Mouse (Mus musculus) stomach, postnatal 0 days (tissue): Measurements from ENCODE around the gene Tas1r1. TPM values are rescaled to one million over a fixed set of nuclear protein-coding genes. Genes with fewer than 3 reads are reported as not detected.
A peak's percentile ranks its signal among the peaks of the same experiment; 100 is the strongest.

ENCODE experiments used
- ATAC-seq: fragments of 200-750 bp; cut with Nextera tagmentation; 2 replicates; pipeline ENCODE4 v1.8.0; 2017; ENCODE audit not compliant: low FRiP score, low TSS enrichment
- DNase-seq: peaks from one replicate; pipeline ENCODE4 v3.0.0-alpha.2; 2016; ENCODE audit warnings: low spot score
- H3K27ac ChIP-seq: fragments of 300-500 bp; sonication (generic); replicated peaks from 2 replicates; pipeline ENCODE4 v1.5.1; 2014; ENCODE audit warnings: mild to moderate bottlenecking, control low read depth
- H3K27me3 ChIP-seq: fragments of 300-500 bp; sonication (generic); 2 replicates; pipeline ENCODE4 v1.6.1; 2014; ENCODE audit warnings: low read length; ENCODE audit not compliant: control insufficient read depth, insufficient read depth
- H3K36me3 ChIP-seq: fragments of 300-500 bp; sonication (generic); 2 replicates; pipeline ENCODE4 v1.6.1; 2014; ENCODE audit warnings: low read length, mixed read lengths; ENCODE audit not compliant: control insufficient read depth, insufficient read depth
- H3K4me1 ChIP-seq: fragments of 300-500 bp; sonication (generic); replicated peaks from 2 replicates; pipeline ENCODE4 v1.6.1; 2014; ENCODE audit warnings: antibody characterized with exemption; ENCODE audit not compliant: control insufficient read depth, insufficient read depth
- H3K4me2 ChIP-seq: fragments of 300-500 bp; sonication (generic); replicated peaks from 2 replicates; pipeline ENCODE4 v1.6.1; 2014; ENCODE audit warnings: low read depth, mild to moderate bottlenecking, control low read depth, moderate library complexity
- H3K4me3 ChIP-seq: fragments of 300-500 bp; sonication (generic); 2 replicates; pipeline ENCODE4 v1.5.1; 2014; ENCODE audit warnings: low read depth, low read length, control low read depth
- H3K9ac ChIP-seq: fragments of 300-500 bp; sonication (generic); 2 replicates; pipeline ENCODE4 v1.6.1; 2014; ENCODE audit warnings: mild to moderate bottlenecking, low read length, control low read depth, mixed read lengths
- H3K9me3 ChIP-seq: fragments of 300-500 bp; sonication (generic); 2 replicates; pipeline ENCODE4 v1.6.1; 2016; ENCODE audit warnings: low read length; ENCODE audit not compliant: control insufficient read depth
- CTCF ChIP-seq: IDR thresholded peaks from 2 replicates; pipeline ENCODE4 v1.5.1; 2016; ENCODE audit warnings: antibody characterized with exemption, low read depth, mild to moderate bottlenecking, moderate library complexity
- EP300 ChIP-seq: optimal IDR thresholded peaks from 2 replicates; pipeline ENCODE3; 2016; ENCODE audit warnings: antibody characterized with exemption
- WGBS: fragments of 180-500 bp; shearing (Covaris S2); extraction: QIAGEN DNeasy Blood & Tissue Kit; methylation state at CpG from one replicate; pipeline ENCODE4 v1.1.7; 2014; 5-methylcytosine and 5-hydroxymethylcytosine counted together
- polyA plus RNA-seq: library from polyadenylated mRNA; unstranded; fragments of >200 nt; fragmentation: Nextera tagmentation; extraction: Ambion mirVana; gene quantifications from 2 replicates; pipeline ENCODE4 v1.2.1, GENCODE M21; 2015

The Tas1r1 gene
- polyA plus RNA-seq, 1 experiment from 2014 or later = 0.12 TPM

DNA sequence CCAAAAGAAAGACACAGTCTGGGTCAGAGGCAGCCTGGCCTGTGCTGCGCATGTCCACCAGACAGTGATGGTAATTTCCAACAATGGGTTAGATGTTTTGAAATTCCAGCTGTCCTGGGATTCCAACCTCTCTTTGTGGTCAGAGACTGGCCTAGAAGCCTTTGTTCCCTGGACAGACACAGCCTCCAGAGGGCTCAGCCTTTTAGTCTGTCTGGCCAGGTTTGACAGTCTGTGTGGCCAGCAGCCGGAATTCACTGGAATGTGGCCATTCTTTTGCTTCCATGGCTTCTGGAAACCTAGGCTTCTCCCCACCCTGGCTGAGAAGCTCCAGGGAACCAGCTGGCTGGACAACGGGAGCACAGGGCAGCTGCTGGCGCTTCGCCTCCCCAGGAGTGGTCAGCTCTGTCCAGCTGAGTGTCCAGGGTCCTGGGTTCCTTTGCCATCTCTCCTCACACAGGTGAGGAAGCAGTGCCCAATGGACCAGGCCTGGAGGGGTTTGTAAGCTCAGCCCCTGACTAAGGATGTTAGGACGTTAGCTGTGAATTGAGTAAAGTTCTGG, 29.9 kb upstream of the Tas1r1 start:
- H3K27me3 ChIP-seq = no peaks in the 10 kb centered on the region
- WGBS = 66% methylated on average over 6 of the region's 6 CpGs

DNA sequence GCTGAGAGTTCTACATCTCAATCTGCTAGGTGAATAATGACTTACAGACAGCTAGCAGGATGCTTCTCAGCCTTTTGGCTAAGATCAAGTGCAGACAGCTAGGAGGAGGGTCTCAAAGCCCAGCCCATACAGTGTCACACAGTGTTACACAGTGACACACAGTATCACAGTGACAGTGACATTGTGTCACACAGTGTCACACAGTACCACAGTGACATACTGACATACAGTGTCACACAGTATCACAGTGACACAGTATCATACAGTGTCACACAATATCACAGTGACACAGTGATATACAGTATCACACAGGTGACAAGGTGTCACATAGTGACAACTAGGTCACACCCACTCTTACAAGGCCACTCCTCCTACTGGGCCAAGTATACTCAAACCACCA, 28.9 kb upstream of the Tas1r1 start:
- Histone ChIP-seq H3K27ac (no peak overlapping the region), H3K9me3 (no peaks in the 10 kb centered on the region)
- ATAC-seq = peak; percentile 32; the same call in 1 of the 2 replicates

More for the DNA sequence above, 29.9 kb upstream of the Tas1r1 start:
- ATAC-seq = no peak
- Histone ChIP-seq H3K36me3 (no peaks in the 10 kb centered on the region), H3K27ac (no peak overlapping the region), H3K4me2 (no peak overlapping the region), H3K4me3 (no peak overlapping the region), H3K9ac (no peak overlapping the region; the same call in 1 of the 2 replicates), H3K4me1 (no peaks in the 10 kb centered on the region), H3K9me3 (no peaks in the 10 kb centered on the region)
- TF ChIP-seq CTCF (no peak), EP300 (no peak)
- DNase-seq = no peak

DNA sequence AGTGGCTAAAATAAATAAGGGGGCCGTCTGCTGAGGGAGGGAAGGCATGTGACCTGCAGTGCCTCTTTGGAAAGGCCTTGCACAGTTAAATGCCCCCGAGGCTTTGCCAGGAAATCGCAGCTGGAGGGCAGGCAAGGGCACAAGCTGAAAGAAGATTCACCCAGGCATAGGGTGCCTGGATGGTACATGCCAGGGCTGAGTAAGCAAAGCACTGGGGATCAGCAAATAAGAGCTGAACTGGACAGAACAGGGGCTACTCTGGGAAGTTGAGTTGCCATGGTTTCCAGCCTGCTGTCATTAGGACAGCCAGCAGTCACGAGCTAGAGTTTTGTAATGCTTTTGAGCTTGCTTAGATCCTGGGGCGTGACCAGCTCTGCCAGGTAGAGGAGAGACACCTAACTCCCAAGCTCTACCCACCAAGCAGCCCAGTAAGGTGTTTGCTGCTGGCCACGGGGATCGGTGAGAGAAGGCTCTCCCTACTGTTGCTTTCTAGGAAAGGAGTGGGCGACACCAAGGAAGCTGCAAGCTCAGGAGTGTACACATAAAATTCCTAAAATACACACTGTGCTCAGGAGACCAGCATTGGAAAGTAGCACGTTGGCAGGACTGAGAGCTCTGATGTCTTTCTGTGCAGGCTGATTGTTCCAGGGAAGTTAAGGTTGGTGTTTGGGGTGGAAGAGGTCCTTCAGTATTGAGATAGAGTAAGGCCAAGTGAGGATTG, 24.2 kb upstream of the Tas1r1 start:
- WGBS = 58% methylated on average over 9 of the region's 9 CpGs
- Histone ChIP-seq H3K4me2 (no peak overlapping the region), H3K9me3 (no peaks in the 10 kb centered on the region), H3K4me3 (no peak overlapping the region), H3K27ac (no peak overlapping the region), H3K36me3 (peaks cover 11% of the 10 kb centered on the region; the same call in 1 of the 2 replicates), H3K9ac (no peak overlapping the region), H3K27me3 (no peaks in the 10 kb centered on the region), H3K4me1 (no peaks in the 10 kb centered on the region)
- DNase-seq = no peak
- no peak for TF ChIP-seq CTCF
- TF ChIP-seq EP300 = no peak
- ATAC-seq = no peak

More for the DNA sequence above, 28.9 kb upstream of the Tas1r1 start:
- TF ChIP-seq EP300 (no peak), CTCF (no peak)
- H3K4me2 ChIP-seq = no peak overlapping the region
- no peak for DNase-seq
- H3K36me3 ChIP-seq = no peaks in the 10 kb centered on the region; the same call in 1 of the 2 replicates
- H3K9ac ChIP-seq = no peak overlapping the region
- no peak overlapping the region for H3K4me3 ChIP-seq
- no peaks in the 10 kb centered on the region for H3K4me1 ChIP-seq
- H3K27me3 ChIP-seq = no peaks in the 10 kb centered on the region

DNA sequence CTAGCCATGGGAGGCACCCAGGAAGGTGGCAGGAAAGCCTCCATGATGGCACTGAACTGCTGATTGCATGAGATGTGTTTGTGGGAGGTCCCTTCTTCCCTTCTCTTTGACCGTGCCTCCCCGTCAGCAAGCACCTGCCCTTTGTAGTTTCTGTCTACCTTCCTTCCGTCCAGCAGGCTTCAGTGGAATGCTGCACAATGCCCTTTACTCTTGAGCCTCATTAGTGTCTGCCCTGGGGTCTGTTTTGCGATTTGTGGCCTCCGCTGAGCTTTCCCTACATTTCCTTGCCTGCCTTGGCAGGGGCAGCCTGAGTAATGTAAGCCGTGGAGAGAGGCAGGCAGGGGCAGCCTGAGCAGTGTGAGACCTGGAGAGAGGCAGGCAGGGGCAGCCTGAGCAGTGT, 6.2 kb upstream of the Tas1r1 start:
- Histone ChIP-seq H3K4me1 (no peaks in the 10 kb centered on the region), H3K27ac (no peak overlapping the region), H3K4me3 (no peak overlapping the region), H3K9ac (no peak overlapping the region), H3K27me3 (no peaks in the 10 kb centered on the region), H3K4me2 (no peak overlapping the region), H3K9me3 (no peaks in the 10 kb centered on the region), H3K36me3 (peaks cover 34% of the 10 kb centered on the region)
- ATAC-seq (no peak), DNase-seq (no peak)
- WGBS = 88% methylated on average over 6 of the region's 6 CpGs
- TF ChIP-seq EP300 = no peak

DNA sequence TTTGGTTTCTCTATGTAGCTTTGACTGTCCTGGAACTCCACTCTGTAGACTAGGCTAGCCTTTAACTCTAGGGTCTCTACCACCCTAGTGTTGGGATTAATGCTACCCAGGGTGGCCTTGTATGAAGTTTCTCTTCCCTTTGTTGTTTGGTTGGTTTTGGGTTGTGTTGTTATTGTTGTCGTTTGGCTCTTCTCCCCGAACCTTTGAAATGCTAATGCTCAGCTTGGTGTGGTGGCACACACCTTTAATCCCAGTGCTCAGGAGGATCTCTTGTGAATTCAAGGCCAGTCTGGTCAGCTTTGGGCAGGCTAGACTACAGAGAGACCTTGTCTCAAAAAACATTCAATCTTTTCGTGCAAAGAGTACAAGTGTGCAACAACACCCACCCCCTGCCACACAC, 4.8 kb upstream of the Tas1r1 start:
- H3K4me2 ChIP-seq = no peak overlapping the region
- DNase-seq (no peak), ATAC-seq (no peak)
- TF ChIP-seq CTCF (no peak), EP300 (no peak)
- H3K9ac ChIP-seq = no peak overlapping the region
- H3K27ac ChIP-seq = no peak overlapping the region
- no peaks in the 10 kb centered on the region for H3K9me3 ChIP-seq
- no peaks in the 10 kb centered on the region for H3K27me3 ChIP-seq
- H3K4me3 ChIP-seq = no peak overlapping the region
- no peaks in the 10 kb centered on the region for H3K4me1 ChIP-seq
- 85% methylated on average over 3 of the region's 3 CpGs for WGBS
- peaks cover 34% of the 10 kb centered on the region for H3K36me3 ChIP-seq

DNA sequence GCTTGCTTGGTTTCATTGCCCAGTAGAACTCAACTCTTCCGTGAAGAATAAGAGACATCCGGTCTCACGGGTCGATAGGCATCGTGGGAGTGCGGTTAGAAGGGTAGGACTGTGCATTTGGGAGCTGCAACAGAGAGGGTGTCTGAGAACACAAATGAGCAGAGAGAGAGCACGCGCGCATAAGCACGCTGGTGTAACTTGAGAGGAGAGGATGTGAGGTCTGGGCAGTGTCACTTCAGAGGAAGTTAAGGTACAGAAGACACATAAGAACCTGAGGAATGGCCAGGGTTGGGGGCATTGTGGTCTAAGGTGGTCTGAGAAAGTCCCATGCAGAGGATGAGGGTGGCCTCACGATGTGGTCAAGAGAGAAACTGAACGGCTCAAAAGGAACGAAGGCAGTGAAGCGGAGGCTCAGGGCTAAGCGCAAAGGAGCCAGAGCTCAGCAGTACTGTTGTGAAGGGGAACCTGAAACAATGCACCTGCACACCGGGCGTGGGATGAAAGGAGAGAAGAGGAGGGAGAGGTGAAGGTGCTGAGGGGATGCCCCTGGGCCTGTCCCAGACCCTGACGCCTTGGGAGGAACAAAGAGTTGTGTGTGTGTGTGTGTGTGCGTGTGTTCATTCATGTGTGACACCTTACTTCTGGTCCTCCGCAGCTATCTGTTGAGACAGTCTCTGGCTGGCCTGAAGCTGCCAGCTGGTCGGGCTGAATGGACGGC, 3.7 kb upstream of the Tas1r1 start:
- Histone ChIP-seq H3K27ac (no peak overlapping the region), H3K4me3 (no peak overlapping the region), H3K36me3 (peaks cover 28% of the 10 kb centered on the region)

More for the DNA sequence above, 3.7 kb upstream of the Tas1r1 start:
- DNase-seq (no peak), ATAC-seq (no peak)
- Histone ChIP-seq H3K27me3 (no peaks in the 10 kb centered on the region), H3K9ac (no peak overlapping the region), H3K4me2 (no peak overlapping the region), H3K9me3 (no peaks in the 10 kb centered on the region), H3K4me1 (no peaks in the 10 kb centered on the region)
- 94% methylated on average over 22 of the region's 22 CpGs for WGBS
- TF ChIP-seq EP300 (no peak), CTCF (no peak)
